Mouse (Mus musculus): ENCODE measurements at regions not wholly inside any gene's neighbourhood (a gene's known extent, or its start where the extent isn't known, plus 50 kb on each side); places are given as distances from the start of the nearest gene placed in this dataset.

- WGBS, result 37% methylated on average over 4 of the region's 4 CpGs
- no peak for ATAC-seq (ENCODE audit: low FRiP score)
- H3K27ac ChIP-seq, result no peak overlapping the region
These were observed 224.4 kb upstream of the Trib2 start for GRCm38 (mm10) chr12:16041129-16041528.

GRCm38 (mm10) chr12:16035551-16035950 lies 218.8 kb upstream of the Trib2 start:
- no peak overlapping the region for H3K4me2 ChIP-seq
- H3K9ac ChIP-seq, result no peak overlapping the region
- H3K36me3 ChIP-seq, result no peaks in the 10 kb centered on the region
- no peak overlapping the region for H3K27ac ChIP-seq
- 55% methylated on average over 2 of the region's 2 CpGs for WGBS
- ATAC-seq (ENCODE audit: low FRiP score), result no peak
- no peaks in the 10 kb centered on the region for H3K27me3 ChIP-seq
- no peak overlapping the region for H3K4me3 ChIP-seq
- no peaks in the 10 kb centered on the region for H3K4me1 ChIP-seq (replicated peaks)
- no peaks in the 10 kb centered on the region for H3K9me3 ChIP-seq

More at GRCm38 (mm10) chr12:16041129-16041528, 224.4 kb upstream of the Trib2 start:
- H3K9me3 ChIP-seq, result no peaks in the 10 kb centered on the region
- no peak overlapping the region for H3K4me3 ChIP-seq
- no peaks in the 10 kb centered on the region for H3K27me3 ChIP-seq
- no peak overlapping the region for H3K9ac ChIP-seq
- H3K4me2 ChIP-seq, result no peak overlapping the region
- H3K36me3 ChIP-seq, result no peaks in the 10 kb centered on the region
- peaks cover 4% of the 10 kb centered on the region for H3K4me1 ChIP-seq (replicated peaks)

DNA sequence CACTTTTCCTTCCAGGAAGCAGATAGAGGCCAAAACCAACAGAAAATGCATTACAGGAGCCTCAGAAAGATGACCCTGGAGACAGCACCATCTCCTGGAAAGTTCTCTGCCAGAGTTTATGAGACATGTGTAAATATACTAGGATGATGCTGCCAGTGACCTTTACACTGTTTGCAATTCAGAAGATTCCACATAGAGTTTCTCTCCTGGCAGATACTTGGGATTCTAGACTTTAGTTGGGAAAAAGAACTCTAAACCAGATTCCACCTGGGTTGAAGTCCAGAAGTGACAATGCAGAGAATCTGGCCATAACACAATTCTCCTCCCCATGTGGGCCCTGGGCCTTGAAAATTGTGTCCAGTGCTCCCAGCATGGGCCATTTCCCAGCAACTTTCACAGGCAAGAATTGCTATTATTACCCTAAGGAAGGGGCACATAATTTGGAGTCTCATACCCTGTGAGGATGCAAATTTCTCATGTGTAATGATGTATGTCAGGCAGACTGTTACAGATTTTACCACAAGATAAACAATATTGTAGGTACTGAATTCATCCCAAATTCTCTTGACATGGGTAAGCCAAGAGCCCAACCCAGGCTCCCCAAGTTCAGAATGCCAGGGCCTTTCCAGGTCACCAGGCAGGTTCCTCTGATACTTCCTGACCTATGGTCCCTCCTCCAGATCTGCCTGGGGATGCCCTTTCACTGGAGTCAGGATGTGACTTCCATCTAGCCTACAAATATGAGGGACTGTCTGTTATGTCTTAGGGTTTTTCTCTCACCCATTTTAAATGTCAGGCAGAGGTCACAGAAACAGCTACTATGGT lies 218.2 kb upstream of the Trib2 start:
- H3K4me1 ChIP-seq (replicated peaks), result no peaks in the 10 kb centered on the region
- no peaks in the 10 kb centered on the region for H3K36me3 ChIP-seq
- no peak overlapping the region for H3K4me2 ChIP-seq
- no peaks in the 10 kb centered on the region for H3K9me3 ChIP-seq
- H3K4me3 ChIP-seq, result no peak overlapping the region
- no peak for ATAC-seq (ENCODE audit: low FRiP score)
- no peaks in the 10 kb centered on the region for H3K27me3 ChIP-seq
- H3K9ac ChIP-seq, result no peak overlapping the region
- H3K27ac ChIP-seq, result no peak overlapping the region

DNA sequence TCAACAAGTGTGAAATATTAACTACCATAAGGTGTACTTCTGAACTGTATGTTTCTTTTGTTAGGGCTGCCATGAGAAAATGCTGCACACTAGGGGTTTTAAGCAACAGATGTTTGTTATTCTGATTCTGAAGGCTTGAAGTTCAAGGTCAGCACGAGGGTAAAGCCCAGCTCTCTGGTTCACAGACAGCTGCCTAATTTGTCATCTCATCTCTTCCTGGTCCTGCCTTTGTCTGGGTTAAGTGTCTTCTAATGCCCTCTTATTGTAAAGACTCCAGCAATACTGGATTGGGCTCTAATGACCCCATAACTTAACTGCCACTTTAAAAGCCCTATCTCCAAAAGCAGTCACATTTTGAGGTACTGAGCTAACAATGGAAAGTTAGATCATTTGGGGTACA lies 209.9 kb upstream of the Trib2 start:
- H3K9ac ChIP-seq, result no peak overlapping the region
- WGBS, result 14% methylated on average over 1 of the region's 1 CpGs
- H3K27me3 ChIP-seq, result no peaks in the 10 kb centered on the region
- H3K4me1 ChIP-seq (replicated peaks), result no peaks in the 10 kb centered on the region
- no peak overlapping the region for H3K27ac ChIP-seq
- ATAC-seq (ENCODE audit: low FRiP score), result no peak
- no peak overlapping the region for H3K4me3 ChIP-seq
- H3K36me3 ChIP-seq, result no peaks in the 10 kb centered on the region
- no peaks in the 10 kb centered on the region for H3K9me3 ChIP-seq
- no peak overlapping the region for H3K4me2 ChIP-seq

DNA sequence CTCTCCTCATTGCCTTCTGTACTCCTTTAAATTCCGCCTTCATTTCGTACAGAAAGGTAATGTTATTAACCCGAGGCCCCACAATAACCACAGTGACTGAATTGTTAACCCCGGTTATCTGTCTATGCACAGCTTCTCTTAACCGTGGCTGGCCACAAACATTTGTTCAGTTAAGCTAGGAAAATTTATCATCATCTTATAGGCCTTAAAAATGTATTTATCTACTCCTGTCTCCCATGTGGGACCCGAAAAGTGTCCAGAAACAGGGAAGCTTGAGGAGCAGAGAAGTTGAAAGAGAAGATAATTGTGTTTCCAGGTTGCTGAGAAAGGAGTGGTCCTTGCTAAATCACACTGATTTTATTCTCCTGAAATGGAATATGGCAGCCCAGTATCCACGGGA lies 206.6 kb upstream of the Trib2 start:
- Histone ChIP-seq H3K27ac (no peak overlapping the region), H3K9me3 (no peaks in the 10 kb centered on the region), H3K9ac (no peak overlapping the region), H3K4me3 (no peak overlapping the region), H3K36me3 (no peaks in the 10 kb centered on the region), H3K27me3 (no peaks in the 10 kb centered on the region), H3K4me2 (no peak overlapping the region), H3K4me1 (replicated peaks) (no peaks in the 10 kb centered on the region)
- 90% methylated on average over 7 of the region's 7 CpGs for WGBS
- no peak for ATAC-seq (ENCODE audit: low FRiP score)

GRCm38 (mm10) chr12:16021202-16021821 lies 204.6 kb upstream of the Trib2 start:
- H3K27ac ChIP-seq, result no peak overlapping the region
- no peak overlapping the region for H3K4me3 ChIP-seq
- ATAC-seq (ENCODE audit: low FRiP score), result no peak
- H3K4me1 ChIP-seq (replicated peaks), result no peaks in the 10 kb centered on the region
- WGBS, result 75% methylated on average over 1 of the region's 1 CpGs
- no peak overlapping the region for H3K9ac ChIP-seq
- H3K9me3 ChIP-seq, result no peaks in the 10 kb centered on the region
- no peak overlapping the region for H3K4me2 ChIP-seq
- no peaks in the 10 kb centered on the region for H3K27me3 ChIP-seq
- H3K36me3 ChIP-seq, result no peaks in the 10 kb centered on the region

DNA sequence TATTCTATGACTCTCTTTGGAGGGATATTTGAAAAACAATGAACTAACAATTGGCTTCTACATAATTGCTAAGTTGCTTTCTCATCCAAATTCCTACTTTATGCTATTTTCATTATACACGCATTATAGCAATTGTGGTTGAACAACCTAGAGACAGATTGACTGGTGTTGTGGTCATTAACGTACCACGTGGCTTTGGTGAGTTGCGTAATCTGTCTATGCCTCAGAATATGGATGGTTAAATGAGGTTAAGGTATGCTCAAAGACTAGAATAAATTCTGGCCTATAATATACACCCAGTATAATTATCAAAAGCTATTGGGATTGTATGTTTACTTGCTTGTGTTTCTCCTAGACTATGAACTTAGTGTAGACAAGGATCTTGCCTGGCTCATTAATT lies 201.5 kb upstream of the Trib2 start:
- H3K4me3 ChIP-seq, result no peak overlapping the region
- H3K36me3 ChIP-seq, result no peaks in the 10 kb centered on the region
- H3K4me1 ChIP-seq (replicated peaks), result no peaks in the 10 kb centered on the region
- H3K9me3 ChIP-seq, result no peaks in the 10 kb centered on the region
- no peak overlapping the region for H3K9ac ChIP-seq
- ATAC-seq (ENCODE audit: low FRiP score), result no peak
- H3K4me2 ChIP-seq, result no peak overlapping the region
- no peak overlapping the region for H3K27ac ChIP-seq
- no peaks in the 10 kb centered on the region for H3K27me3 ChIP-seq
- 92% methylated on average over 4 of the region's 4 CpGs for WGBS

DNA sequence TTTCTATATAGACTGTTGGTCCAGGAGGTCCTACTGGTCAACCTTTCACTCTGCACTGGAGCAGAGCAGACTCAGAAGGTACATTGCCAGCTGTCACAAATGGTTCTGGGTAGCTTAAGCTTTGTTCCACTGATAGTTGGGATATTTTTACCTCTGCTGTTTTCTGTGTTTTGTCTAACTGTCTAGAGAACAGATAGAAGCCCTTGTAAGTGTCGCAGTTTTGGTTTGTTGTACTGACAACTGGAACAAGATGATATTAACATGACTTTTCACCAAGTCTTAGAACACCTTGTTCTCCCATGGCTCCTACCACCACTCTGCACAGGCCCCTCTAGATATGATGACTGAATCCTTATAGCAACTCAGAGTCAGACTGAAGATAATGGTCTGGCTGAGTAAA lies 199.9 kb upstream of the Trib2 start:
- Histone ChIP-seq H3K9ac (no peak overlapping the region), H3K4me1 (replicated peaks) (0 out of 2 replicates have a peak, but pooled peaks cover 8% of the 10 kb centered on the region), H3K4me2 (no peak overlapping the region), H3K36me3 (no peaks in the 10 kb centered on the region), H3K27ac (no peak overlapping the region), H3K9me3 (no peaks in the 10 kb centered on the region), H3K4me3 (no peak overlapping the region), H3K27me3 (no peaks in the 10 kb centered on the region)
- 93% methylated on average over 1 of the region's 1 CpGs for WGBS
- ATAC-seq (ENCODE audit: low FRiP score), result no peak

DNA sequence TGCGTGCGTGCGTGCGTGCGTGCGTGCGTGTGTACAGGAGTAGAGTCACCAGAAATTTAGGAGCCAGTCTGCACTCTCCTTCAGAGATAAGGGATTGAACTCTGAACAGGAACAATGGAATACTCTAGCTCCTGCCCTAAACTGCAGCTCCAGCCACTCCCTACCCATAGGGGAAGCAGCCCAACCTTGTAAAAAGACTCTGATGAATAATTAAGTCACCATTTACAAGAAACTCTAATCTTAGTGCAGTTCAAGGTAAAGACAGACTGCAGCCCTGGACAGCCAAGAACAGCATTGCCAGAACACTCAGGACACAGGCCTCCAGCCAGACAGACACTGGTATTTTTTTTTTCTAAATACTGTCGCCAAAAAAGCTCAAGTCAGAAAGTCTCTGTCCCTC lies 198.9 kb upstream of the Trib2 start:
- no peak overlapping the region for H3K4me2 ChIP-seq
- H3K27ac ChIP-seq, result no peak overlapping the region
- 0 out of 2 replicates have a peak, but pooled peaks cover 10% of the 10 kb centered on the region for H3K4me1 ChIP-seq (replicated peaks)
- no peaks in the 10 kb centered on the region for H3K36me3 ChIP-seq
- no peaks in the 10 kb centered on the region for H3K27me3 ChIP-seq
- WGBS, result 97% methylated on average over 8 of the region's 8 CpGs
- no peak overlapping the region for H3K4me3 ChIP-seq
- no peak overlapping the region for H3K9ac ChIP-seq
- no peaks in the 10 kb centered on the region for H3K9me3 ChIP-seq
- ATAC-seq (ENCODE audit: low FRiP score), result no peak

- H3K4me2 ChIP-seq, result no peak overlapping the region
- 88% methylated on average over 1 of the region's 1 CpGs for WGBS
- ATAC-seq (ENCODE audit: low FRiP score), result no peak
- no peak overlapping the region for H3K9ac ChIP-seq
- H3K36me3 ChIP-seq, result no peaks in the 10 kb centered on the region
- no peaks in the 10 kb centered on the region for H3K27me3 ChIP-seq
- no peak overlapping the region for H3K4me3 ChIP-seq
- H3K4me1 ChIP-seq (replicated peaks), result 0 out of 2 replicates have a peak, but pooled peaks cover 10% of the 10 kb centered on the region
- no peak overlapping the region for H3K27ac ChIP-seq
- H3K9me3 ChIP-seq, result no peaks in the 10 kb centered on the region
These were observed 198.0 kb upstream of the Trib2 start for GRCm38 (mm10) chr12:16014679-16015078.

DNA sequence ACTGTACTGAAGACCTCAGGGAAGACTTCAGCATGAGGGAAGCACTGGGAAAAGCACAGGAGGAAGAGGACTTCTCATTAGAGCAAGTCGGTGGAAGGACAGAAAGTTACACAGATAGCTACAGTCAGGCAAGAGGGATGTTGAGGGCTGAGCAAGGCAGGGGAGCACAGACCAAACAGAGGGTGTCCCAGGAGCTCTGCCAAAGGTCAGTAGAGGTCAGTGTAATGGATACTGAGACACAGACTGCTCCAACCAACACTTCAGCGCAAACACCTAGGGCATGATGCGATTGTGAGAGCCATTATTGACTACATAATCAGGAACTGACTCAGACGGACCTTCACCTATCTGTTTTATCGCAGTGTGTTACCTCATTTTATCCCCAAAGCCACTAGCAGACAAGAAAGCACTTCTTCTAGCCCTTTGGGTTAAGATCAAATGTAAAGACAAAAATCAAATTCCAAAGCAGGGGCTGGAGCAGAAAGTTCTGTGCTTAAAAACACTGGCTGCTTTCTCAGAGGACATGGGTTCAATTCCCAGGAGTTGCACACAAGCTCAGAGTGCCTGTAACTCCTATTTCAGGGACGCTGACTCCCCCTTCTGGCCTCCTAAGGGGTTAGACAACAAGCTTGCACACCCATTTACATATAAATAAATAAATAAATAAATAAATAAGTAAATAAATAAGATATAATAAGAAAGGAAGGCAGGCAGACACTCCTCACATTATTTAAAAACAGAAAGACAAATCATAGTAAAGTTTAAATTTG lies 197.3 kb upstream of the Trib2 start:
- Histone ChIP-seq H3K9me3 (no peaks in the 10 kb centered on the region), H3K4me3 (no peak overlapping the region), H3K36me3 (no peaks in the 10 kb centered on the region), H3K9ac (no peak overlapping the region), H3K4me1 (replicated peaks) (0 out of 2 replicates have a peak, but pooled peaks cover 10% of the 10 kb centered on the region), H3K27ac (no peak overlapping the region), H3K4me2 (no peak overlapping the region), H3K27me3 (no peaks in the 10 kb centered on the region)
- no peak for ATAC-seq (ENCODE audit: low FRiP score)
- WGBS, result 89% methylated on average over 6 of the region's 6 CpGs

DNA sequence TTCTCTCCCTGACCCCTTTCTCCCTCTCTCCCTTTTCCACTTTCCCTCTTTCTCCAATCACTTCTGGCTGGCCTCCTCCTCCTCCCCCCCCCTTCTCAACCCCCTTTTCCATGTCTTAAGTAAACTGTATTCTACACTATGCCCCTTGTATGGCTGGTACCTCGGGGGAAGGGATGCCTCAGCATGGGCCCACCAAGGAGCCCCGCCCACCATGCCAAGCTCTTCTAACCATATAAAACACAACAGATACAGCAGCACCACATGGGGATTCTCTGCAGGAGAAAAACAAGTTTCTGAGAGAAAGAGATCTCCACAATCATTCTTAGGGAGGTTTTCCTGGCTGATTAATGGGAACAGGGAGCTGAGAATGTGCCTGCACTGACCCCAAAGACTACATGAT lies 196.6 kb upstream of the Trib2 start:
- WGBS, result 72% methylated on average over 2 of the region's 2 CpGs
- H3K4me3 ChIP-seq, result no peak overlapping the region
- ATAC-seq (ENCODE audit: low FRiP score), result no peak
- H3K27ac ChIP-seq, result no peak overlapping the region
- H3K4me1 ChIP-seq (replicated peaks), result 0 out of 2 replicates have a peak, but pooled peaks cover 10% of the 10 kb centered on the region
- H3K9ac ChIP-seq, result no peak overlapping the region
- H3K36me3 ChIP-seq, result no peaks in the 10 kb centered on the region
- H3K4me2 ChIP-seq, result no peak overlapping the region
- H3K9me3 ChIP-seq, result no peaks in the 10 kb centered on the region
- H3K27me3 ChIP-seq, result no peaks in the 10 kb centered on the region

Measured in hindbrain, embryonic 13.5 days (tissue).